Comparison of ENCODE assay signal across 7 mouse cellular contexts in the genomic region with DNA sequence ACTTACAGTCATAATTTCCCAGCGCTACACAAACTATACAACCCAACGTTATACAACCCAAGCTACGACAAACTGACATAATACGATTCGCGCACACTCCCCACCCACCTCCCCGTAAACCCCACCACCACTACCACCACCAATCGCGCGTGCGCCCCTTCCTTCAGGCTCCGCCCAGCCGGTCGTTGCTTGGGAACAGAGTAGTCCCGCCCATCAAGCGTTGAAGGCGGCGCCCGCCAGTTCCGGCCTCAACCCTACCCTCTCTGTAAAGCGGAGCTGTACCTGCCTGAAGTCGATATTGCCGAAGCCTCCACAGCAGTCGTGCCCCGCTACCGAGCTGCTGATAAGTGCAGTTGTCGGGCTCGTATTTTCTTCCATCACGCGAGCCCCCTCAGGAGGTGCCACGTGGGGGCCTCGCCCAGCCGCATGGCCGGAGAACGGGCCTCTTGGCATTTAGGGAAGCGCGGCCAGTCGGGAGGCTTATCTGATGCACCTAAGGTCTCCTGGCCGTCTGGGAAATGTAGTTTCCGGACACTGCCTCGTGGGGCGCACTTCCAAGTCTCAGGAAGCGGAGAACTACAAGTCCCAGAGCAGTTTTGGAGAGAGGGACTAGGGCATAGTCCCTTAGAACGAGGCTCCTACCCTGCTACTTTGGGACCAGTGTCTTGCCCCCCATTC. TPM values are rescaled to one million over a fixed set of nuclear protein-coding genes. Genes with fewer than 3 reads are reported as not detected.
DNase-seq lines count a peak whose midpoint lies in the region; ATAC-seq and TF ChIP-seq lines count a peak whose summit lies in the region.

A gene (minus strand): TSS at position 432 of the 678 bp plus-strand sequence.

- TF ChIP-seq POLR2A in small intestine, adult 2 months (IDR thresholded peaks at IDR 0.05; ENCODE audit: low read depth, low read length), result peak; percentile 55; the same call in 1 of the 2 replicates

- H3K27me3 ChIP-seq in embryonic facial prominence, embryonic 10.5 days (replicated peaks; ENCODE audit: low read depth, poor library complexity, severe bottlenecking), result 0 out of 2 replicates have a peak, but pooled peaks cover 2% of the 10 kb centered on the region
- H3K27me3 ChIP-seq in intestine, postnatal 0 days (replicated peaks; ENCODE audit: control insufficient read depth, insufficient read depth, low read length), result no peaks in the 10 kb centered on the region
- H3K27me3 ChIP-seq in midbrain, embryonic 12.5 days, result no peaks in the 10 kb centered on the region
- no peaks in the 10 kb centered on the region for H3K27me3 ChIP-seq in small intestine, adult 2 months (ENCODE audit: control insufficient read depth, insufficient read depth, low read length)

- peak within 1 kb of the TSS; percentile 61 for H3K4me3 ChIP-seq in embryonic facial prominence, embryonic 10.5 days
- peak within 1 kb of the TSS; percentile 59 for H3K4me3 ChIP-seq in intestine, postnatal 0 days (ENCODE audit: low read depth, low read length)
- H3K4me3 ChIP-seq in midbrain, embryonic 12.5 days, result peak within 1 kb of the TSS; percentile 51
- H3K4me3 ChIP-seq in small intestine, adult 2 months (ENCODE audit: low read depth, low read length), result peak within 1 kb of the TSS; percentile 67

- peak within 1 kb of the TSS; percentile 55 for H3K9ac ChIP-seq in intestine, postnatal 0 days (ENCODE audit: low read depth, low read length)
- H3K9ac ChIP-seq in midbrain, embryonic 12.5 days (replicated peaks), result peak within 1 kb of the TSS; percentile 53

- intact Hi-C loops in left cerebral cortex, postnatal 4 days (cut with DNase I), result no loop called here

- H3K4me2 ChIP-seq in intestine, postnatal 0 days (replicated peaks; ENCODE audit: low read depth), result peak within 1 kb of the TSS; percentile 80
- peak within 1 kb of the TSS; percentile 60 for H3K4me2 ChIP-seq in midbrain, embryonic 12.5 days (replicated peaks)

- no peaks in the 10 kb centered on the region for H3K36me3 ChIP-seq in embryonic facial prominence, embryonic 10.5 days (replicated peaks)
- H3K36me3 ChIP-seq in intestine, postnatal 0 days (ENCODE audit: control insufficient read depth, insufficient read depth), result no peaks in the 10 kb centered on the region
- no peaks in the 10 kb centered on the region for H3K36me3 ChIP-seq in midbrain, embryonic 12.5 days
- H3K36me3 ChIP-seq in small intestine, adult 2 months (ENCODE audit: control insufficient read depth, insufficient read depth, low read length), result no peaks in the 10 kb centered on the region

- TF ChIP-seq CTCF in intestine, postnatal 0 days (IDR thresholded peaks at IDR 0.05; ENCODE audit: low read depth), result peak; percentile 72
- TF ChIP-seq CTCF in small intestine, adult 2 months (IDR thresholded peaks at IDR 0.05; ENCODE audit: extremely low read depth, insufficient read length, insufficient replicate concordance, low read depth, low read length), result peak; percentile 45; the same call in 1 of the 2 replicates

- WGBS in embryonic facial prominence, embryonic 10.5 days, result under 1% methylated on average over 44 of the region's 44 CpGs
- under 1% methylated on average over 44 of the region's 44 CpGs for WGBS in intestine, postnatal 0 days
- whole genome bisulfite sequencing in midbrain, embryonic 12.5 days, result under 1% methylated on average over 44 of the region's 44 CpGs
- under 1% methylated on average over 44 of the region's 44 CpGs for WGBS in small intestine, adult 2 months

- DNase-seq in adrenal gland, postnatal 10 days, result peak; percentile 95
- DNase-seq in embryonic facial prominence, embryonic 10.5 days (ENCODE audit: low spot score), result peak; percentile 96
- peak; percentile 85 for DNase-seq in gonadal fat pad, adult 2 months (ENCODE audit: low read depth)
- peak; percentile 96 for DNase-seq in left cerebral cortex, postnatal 4 days

- ATAC-seq in intestine, postnatal 0 days, result peak; percentile 98
- peak; percentile 99 for ATAC-seq in midbrain, embryonic 12.5 days (ENCODE audit: low FRiP score, low read depth)

- H3K4me1 ChIP-seq in embryonic facial prominence, embryonic 10.5 days, result peaks cover 7% of the 10 kb centered on the region
- no peaks in the 10 kb centered on the region; the same call in 1 of the 2 replicates for H3K4me1 ChIP-seq in intestine, postnatal 0 days (replicated peaks; ENCODE audit: control insufficient read depth, insufficient read depth, low read length)
- peaks cover 5% of the 10 kb centered on the region; the same call in 1 of the 2 replicates for H3K4me1 ChIP-seq in midbrain, embryonic 12.5 days
- H3K4me1 ChIP-seq in small intestine, adult 2 months (ENCODE audit: control insufficient read depth, insufficient read depth, insufficient read length, low read length), result peaks cover 5% of the 10 kb centered on the region; the same call in 1 of the 2 replicates

- peak within 1 kb of the TSS; percentile 90 for H3K27ac ChIP-seq in embryonic facial prominence, embryonic 10.5 days (replicated peaks)
- peak within 1 kb of the TSS; percentile 70 for H3K27ac ChIP-seq in intestine, postnatal 0 days (ENCODE audit: low read depth, low read length)
- H3K27ac ChIP-seq in midbrain, embryonic 12.5 days (replicated peaks), result peak within 1 kb of the TSS; percentile 80
- peak within 1 kb of the TSS; percentile 25; the same call in 1 of the 2 replicates for H3K27ac ChIP-seq in small intestine, adult 2 months (ENCODE audit: insufficient read depth, low read depth, low read length)

- no peaks in the 10 kb centered on the region for H3K9me3 ChIP-seq in embryonic facial prominence, embryonic 10.5 days
- H3K9me3 ChIP-seq in intestine, postnatal 0 days (ENCODE audit: control insufficient read depth), result no peaks in the 10 kb centered on the region
- no peaks in the 10 kb centered on the region for H3K9me3 ChIP-seq in midbrain, embryonic 12.5 days

RNA-seq across cellular contexts. Expression of the gene that starts here (rescaled TPM):
- 100 to 1,000 TPM in 1 of 2 experiments, 10 to 100 TPM in 1; 57.5 to 102 TPM for total RNA-seq in adrenal gland, postnatal 10 days (2021)
- polyA plus RNA-seq in embryonic facial prominence, embryonic 10.5 days (2016; fragmentation: Nextera tagmentation; extraction: Ambion mirVana), result 7.8 and 8.7 TPM in 2 replicates
- polyA plus RNA-seq in gonadal fat pad, adult 2 months (2012; rRNA removed), result 211 and 228 TPM in 2 replicates
- polyA plus RNA-seq in intestine, postnatal 0 days (2015; fragmentation: Nextera tagmentation; extraction: Ambion mirVana), result 4.2 and 5.0 TPM in 2 replicates
- 1 to 10 TPM; 6.7 to 7.5 TPM for total RNA-seq in left cerebral cortex, postnatal 4 days (2021)
- 7.5 and 8.0 TPM in 2 replicates for polyA plus RNA-seq in midbrain, embryonic 12.5 days (2016; fragmentation: Nextera tagmentation; extraction: Ambion mirVana)
- polyA plus RNA-seq in small intestine, adult 2 months (2012; rRNA removed), result 2.9 and 3.6 TPM in 2 replicates

Comparison
In these comparisons a context has a peak if more than half of its experiments do, and no peak if none do; other contexts are left out.
1. Peak in every context shown above with its lines: DNase-seq, ATAC-seq, H3K4me3 ChIP-seq and H3K27ac ChIP-seq.
2. RNA of the gene that starts here (total RNA-seq): 57.5 to 102 TPM in adrenal gland, postnatal 10 days; 6.7 to 7.5 TPM in left cerebral cortex, postnatal 4 days; every median in the first group is over 4 times any median in the second.
3. RNA of the gene that starts here (polyA plus RNA-seq): 211 to 228 TPM in gonadal fat pad, adult 2 months; 7.8 to 8.7 TPM in embryonic facial prominence, embryonic 10.5 days, 7.5 to 8.0 TPM in midbrain, embryonic 12.5 days, 4.2 to 5.0 TPM in intestine, postnatal 0 days and 2.9 to 3.6 TPM in small intestine, adult 2 months; every median in the first group is over 10 times any median in the second.
4. H3K27ac ChIP-seq: peak in every context shown above with its lines; median percentile 90 in embryonic facial prominence, embryonic 10.5 days; 80 in midbrain, embryonic 12.5 days; 70 in intestine, postnatal 0 days; 25 in small intestine, adult 2 months.